Mouse (Mus musculus) neural tube, embryonic 14.5 days (tissue): ENCODE data around the gene Zc3hav1l. TPM values are rescaled to one million over a fixed set of nuclear protein-coding genes. Genes with fewer than 3 reads are reported as not detected.

Experiments
- ATAC-seq: fragments of 200-750 bp; cut with Nextera tagmentation; 2 replicates; pipeline ENCODE4 v1.8.0; 2017; ENCODE audit warnings: low read depth, mild to moderate bottlenecking, moderate TSS enrichment, moderate library complexity
- H3K27ac ChIP-seq: fragments of 300-500 bp; sonication (generic); 2 replicates; pipeline ENCODE4 v1.5.1; 2014; ENCODE audit warnings: low read depth, mild to moderate bottlenecking, control low read depth, low read length, moderate library complexity, mixed read lengths
- H3K27me3 ChIP-seq: fragments of 300-500 bp; sonication (generic); 2 replicates; pipeline ENCODE4 v1.6.1; 2014; ENCODE audit warnings: low read length; ENCODE audit not compliant: control insufficient read depth, insufficient read depth
- H3K36me3 ChIP-seq: fragments of 300-500 bp; sonication (generic); 2 replicates; pipeline ENCODE4 v1.6.1; 2014; ENCODE audit warnings: low read length, mixed read lengths; ENCODE audit not compliant: control insufficient read depth, insufficient read depth
- H3K4me1 ChIP-seq: fragments of 300-500 bp; sonication (generic); 2 replicates; pipeline ENCODE4 v1.6.1; 2014; ENCODE audit warnings: low read length; ENCODE audit not compliant: control insufficient read depth, insufficient read depth
- H3K4me2 ChIP-seq: fragments of 300-500 bp; sonication (generic); 2 replicates; pipeline ENCODE4 v1.6.1; 2014; ENCODE audit warnings: mild to moderate bottlenecking, low read depth, low read length, control low read depth
- H3K4me3 ChIP-seq: fragments of 300-500 bp; sonication (generic); 2 replicates; pipeline ENCODE4 v1.5.1; 2014; ENCODE audit warnings: low read depth, low read length, control low read depth, mixed read lengths
- H3K9ac ChIP-seq: fragments of 300-500 bp; sonication (generic); replicated peaks from 2 replicates; pipeline ENCODE4 v1.6.1; 2014; ENCODE audit warnings: low read depth, mild to moderate bottlenecking, control low read depth, low read length, mixed read lengths
- H3K9me3 ChIP-seq: fragments of 300-500 bp; sonication (generic); 2 replicates; pipeline ENCODE4 v1.6.1; 2016; ENCODE audit warnings: low read length; ENCODE audit not compliant: control insufficient read depth
- WGBS: fragments of 180-500 bp; shearing (Covaris S2); extraction: QIAGEN DNeasy Blood & Tissue Kit; methylation state at CpG from one replicate; pipeline ENCODE4 v1.1.7; 2014; 5-methylcytosine and 5-hydroxymethylcytosine counted together
- polyA plus RNA-seq: library from polyadenylated mRNA; unstranded; fragments of >200 nt; fragmentation: Nextera tagmentation; extraction: Ambion mirVana; gene quantifications from 2 replicates; pipeline ENCODE4 v1.2.1, GENCODE M21; 2014

Gene Zc3hav1l
- polyA plus RNA-seq, 1 experiment from 2014 or later: 7.6 TPM

DNA sequence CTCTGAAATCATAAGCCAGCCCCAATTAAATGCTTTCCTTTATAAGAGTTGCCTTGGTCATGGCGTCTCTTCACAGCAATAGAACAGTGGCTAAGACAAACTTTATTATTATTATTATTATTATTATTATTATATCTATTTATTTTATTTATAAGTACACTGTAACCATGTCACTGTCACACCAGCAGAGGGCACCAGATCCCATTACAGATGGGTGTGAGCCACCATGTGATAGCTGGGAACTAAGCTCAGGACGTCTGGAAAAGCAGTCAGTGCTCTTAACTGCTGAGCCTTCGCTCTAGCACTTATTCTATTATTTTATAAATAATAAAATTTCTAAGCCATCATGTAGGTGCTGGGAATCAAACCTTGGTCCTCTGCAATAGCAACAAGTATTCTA is 5.4 kb downstream of the Zc3hav1l start:
- no peak for ATAC-seq

DNA sequence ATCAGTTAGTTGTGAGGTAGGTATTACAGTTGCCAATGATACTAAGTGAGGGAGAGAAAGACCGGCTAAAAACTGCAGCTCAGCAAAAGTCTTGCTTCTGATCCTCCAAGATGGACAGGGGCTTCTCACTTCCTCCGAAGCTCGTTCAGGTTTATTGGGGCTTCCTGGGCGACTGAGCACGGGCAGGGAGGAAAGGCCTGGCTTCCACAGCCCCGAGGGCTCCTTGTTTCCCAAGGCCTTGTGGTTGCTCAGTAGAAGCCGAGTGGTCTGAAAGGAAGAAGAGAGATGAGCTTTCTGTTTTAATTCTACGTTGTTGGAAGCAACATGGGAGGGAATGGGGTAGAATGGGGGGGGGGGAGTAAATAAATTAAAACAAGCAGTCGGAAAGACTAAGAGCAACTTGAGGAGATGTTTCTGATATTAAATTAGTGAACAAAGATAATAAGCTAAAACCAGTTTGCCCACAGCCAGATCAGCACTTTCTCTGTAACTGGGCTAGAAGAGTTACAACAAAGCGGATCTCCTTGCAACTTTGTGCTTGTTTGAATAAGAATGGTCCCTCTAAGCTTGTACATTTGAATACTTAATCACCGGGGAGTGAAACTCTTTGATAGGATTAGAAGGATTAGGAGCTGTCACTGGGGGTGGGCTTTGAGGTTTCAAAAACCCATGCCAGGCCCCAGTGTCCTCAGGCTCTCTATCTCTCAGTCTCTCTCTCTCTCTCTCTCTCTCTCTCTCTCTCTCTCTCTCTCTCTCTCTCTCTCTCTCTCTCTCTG is 6.0 kb downstream of the Zc3hav1l start:
- 62% methylated on average over 11 of the region's 11 CpGs for WGBS
- Histone ChIP-seq H3K36me3 (0 out of 2 replicates have a peak, but pooled peaks cover 6% of the 10 kb centered on the region), H3K4me3 (no peak overlapping the region), H3K4me1 (peaks cover 4% of the 10 kb centered on the region; the same call in 1 of the 2 replicates), H3K27ac (no peak overlapping the region), H3K9me3 (no peaks in the 10 kb centered on the region), H3K27me3 (no peaks in the 10 kb centered on the region), H3K9ac (no peak overlapping the region), H3K4me2 (no peak overlapping the region)
- ATAC-seq: no peak

More for the DNA sequence above, 5.4 kb downstream of the Zc3hav1l start:
- no peak overlapping the region for H3K9ac ChIP-seq
- WGBS: 67% methylated on average over 3 of the region's 3 CpGs
- H3K4me1 ChIP-seq: peaks cover 6% of the 10 kb centered on the region; the same call in 1 of the 2 replicates
- no peak overlapping the region for H3K4me3 ChIP-seq
- no peaks in the 10 kb centered on the region for H3K9me3 ChIP-seq
- no peak overlapping the region for H3K4me2 ChIP-seq
- no peak overlapping the region for H3K27ac ChIP-seq
- H3K27me3 ChIP-seq: no peaks in the 10 kb centered on the region
- 0 out of 2 replicates have a peak, but pooled peaks cover 3% of the 10 kb centered on the region for H3K36me3 ChIP-seq

DNA sequence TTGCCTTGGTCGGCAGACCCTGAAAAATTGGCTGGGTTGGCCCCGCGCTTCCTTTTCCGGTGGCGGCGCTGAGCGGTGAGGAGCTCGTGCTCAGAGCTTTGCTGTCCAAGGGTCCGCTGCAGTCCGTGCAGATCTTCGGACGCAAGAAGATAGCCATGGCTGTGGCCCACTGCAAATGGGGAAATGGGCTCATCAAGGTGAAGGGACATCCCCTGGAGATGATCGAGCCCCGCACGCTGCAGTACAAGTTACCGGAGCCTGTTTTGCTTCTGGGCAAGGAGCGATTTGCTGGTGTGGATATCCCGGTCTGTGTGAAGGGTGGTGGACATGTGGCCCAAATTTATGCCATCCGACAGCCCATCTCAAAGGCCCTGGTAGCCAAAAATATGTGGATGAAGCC is 14.6 kb downstream of the Zc3hav1l start:
- Histone ChIP-seq H3K4me3 (no peak overlapping the region), H3K36me3 (0 out of 2 replicates have a peak, but pooled peaks cover 6% of the 10 kb centered on the region), H3K4me2 (no peak overlapping the region), H3K27ac (no peak overlapping the region), H3K4me1 (no peaks in the 10 kb centered on the region), H3K9me3 (peaks cover 3% of the 10 kb centered on the region; the same call in 1 of the 2 replicates), H3K9ac (no peak overlapping the region), H3K27me3 (no peaks in the 10 kb centered on the region)
- WGBS: over 99% methylated on average over 19 of the region's 19 CpGs
- no peak for ATAC-seq

DNA sequence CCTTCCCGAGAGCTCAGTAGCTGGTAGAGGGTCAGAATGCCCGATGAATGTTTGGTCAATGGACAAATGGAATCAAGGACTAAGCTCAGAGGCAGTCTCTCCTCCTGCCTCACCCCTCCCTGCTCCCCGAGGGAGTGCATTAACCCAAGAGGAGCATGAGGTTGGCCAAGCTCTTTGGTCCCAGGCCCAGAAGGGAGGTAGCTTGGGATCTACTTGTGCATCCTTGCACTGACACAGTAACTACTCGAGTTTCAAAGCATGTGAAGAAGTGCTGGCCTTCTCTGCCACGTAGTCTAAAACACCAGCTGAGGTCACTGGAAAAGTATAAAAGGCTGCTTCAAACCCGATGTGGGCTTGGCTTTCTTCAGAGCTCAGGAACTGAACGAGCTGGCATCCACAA is 34.6 kb downstream of the Zc3hav1l start:
- Histone ChIP-seq H3K9ac (no peak overlapping the region), H3K4me1 (no peaks in the 10 kb centered on the region), H3K27me3 (no peaks in the 10 kb centered on the region), H3K36me3 (no peaks in the 10 kb centered on the region), H3K27ac (no peak overlapping the region), H3K9me3 (no peaks in the 10 kb centered on the region), H3K4me2 (no peak overlapping the region), H3K4me3 (no peak overlapping the region)
- WGBS: 78% methylated on average over 7 of the region's 7 CpGs
- ATAC-seq: no peak

DNA sequence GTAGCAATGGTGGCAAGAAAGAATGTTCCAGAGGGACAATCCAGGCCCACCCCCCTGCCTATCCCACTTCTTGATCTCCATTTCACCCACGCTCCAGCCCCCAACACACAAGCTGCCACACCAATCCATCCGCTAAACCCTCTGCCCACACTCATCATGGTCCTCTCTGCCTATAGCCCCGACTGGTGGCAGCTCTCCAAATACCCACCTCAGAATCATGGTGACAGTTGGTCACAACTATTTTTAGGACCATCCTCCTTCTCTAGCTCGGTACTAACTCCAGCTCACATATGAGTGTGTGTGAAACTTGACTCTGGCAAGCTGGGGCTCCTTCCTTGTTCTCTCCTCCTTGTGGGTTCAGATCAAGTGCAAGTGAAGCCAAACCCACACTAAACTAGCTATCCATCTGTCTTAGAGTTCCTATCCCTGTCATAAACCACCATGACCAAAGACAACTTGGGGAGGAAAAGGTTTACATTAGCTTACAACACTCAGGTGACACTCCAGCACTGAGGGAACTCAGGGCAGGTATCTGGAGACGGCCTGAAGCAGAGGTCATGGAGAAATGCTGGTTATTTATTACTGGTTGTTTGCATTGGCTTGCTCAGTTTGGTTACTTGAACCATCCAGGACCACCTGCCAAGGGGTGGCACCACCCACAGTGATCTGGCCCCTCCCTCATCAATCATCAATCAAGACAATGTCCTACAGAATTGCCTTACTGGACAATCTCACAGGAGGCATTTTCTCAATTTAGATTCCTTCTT is 35.5 kb downstream of the Zc3hav1l start:
- Histone ChIP-seq H3K36me3 (no peaks in the 10 kb centered on the region), H3K27me3 (no peaks in the 10 kb centered on the region), H3K4me1 (no peaks in the 10 kb centered on the region), H3K4me3 (no peak overlapping the region), H3K9me3 (no peaks in the 10 kb centered on the region), H3K9ac (no peak overlapping the region), H3K4me2 (no peak overlapping the region), H3K27ac (no peak overlapping the region)
- whole genome bisulfite sequencing: 78% methylated on average over 5 of the region's 5 CpGs
- ATAC-seq: no peak

DNA sequence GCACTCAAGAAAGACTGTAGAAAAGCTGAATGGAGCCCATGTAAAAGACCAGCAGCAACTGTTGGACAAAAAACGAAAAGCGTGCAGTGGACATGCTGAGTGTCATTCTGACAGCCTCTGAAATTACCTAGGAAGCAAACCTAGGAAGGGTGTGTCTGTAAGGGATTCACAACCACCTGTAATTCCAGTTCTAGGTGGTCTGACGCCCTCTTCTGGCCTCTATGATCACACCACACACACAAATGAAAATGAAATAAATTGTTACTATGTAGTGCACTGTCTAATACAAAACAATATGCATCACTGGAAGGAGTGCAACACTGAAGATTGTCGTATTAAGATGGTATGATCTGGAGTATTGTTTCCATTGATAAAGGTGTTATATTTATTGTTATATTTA is 37.2 kb downstream of the Zc3hav1l start:
- no peak overlapping the region for H3K4me2 ChIP-seq
- H3K4me1 ChIP-seq: no peaks in the 10 kb centered on the region
- WGBS: 75% methylated on average over 4 of the region's 4 CpGs
- H3K9me3 ChIP-seq: no peaks in the 10 kb centered on the region
- H3K36me3 ChIP-seq: no peaks in the 10 kb centered on the region
- H3K27ac ChIP-seq: no peak overlapping the region
- no peaks in the 10 kb centered on the region for H3K27me3 ChIP-seq
- H3K9ac ChIP-seq: no peak overlapping the region
- no peak for ATAC-seq
- H3K4me3 ChIP-seq: no peak overlapping the region

DNA sequence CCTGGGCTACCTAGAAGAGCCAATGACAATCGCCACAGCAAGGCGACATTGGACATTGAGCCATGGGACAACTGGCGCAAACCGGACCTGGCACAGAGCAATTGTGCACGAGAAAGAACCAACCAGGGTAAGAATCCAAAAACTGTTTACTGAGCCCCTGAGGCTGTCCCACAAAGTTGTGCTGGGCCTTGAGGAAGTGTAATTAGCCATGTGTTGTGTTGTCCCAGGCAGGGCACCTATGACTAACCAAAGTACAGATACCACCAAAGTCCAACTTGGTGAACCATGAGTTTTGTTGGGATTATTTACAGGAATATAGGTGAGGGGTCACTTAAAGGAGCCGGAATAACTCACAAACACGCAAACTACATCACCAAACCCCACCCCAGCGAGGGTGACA is 41.6 kb downstream of the Zc3hav1l start:
- Histone ChIP-seq H3K27me3 (no peaks in the 10 kb centered on the region), H3K4me1 (peaks cover 3% of the 10 kb centered on the region), H3K9me3 (no peaks in the 10 kb centered on the region), H3K4me2 (no peak overlapping the region), H3K36me3 (no peaks in the 10 kb centered on the region), H3K4me3 (no peak overlapping the region), H3K27ac (no peak overlapping the region), H3K9ac (no peak overlapping the region)
- no peak for ATAC-seq
- WGBS: 96% methylated on average over 8 of the region's 8 CpGs

DNA sequence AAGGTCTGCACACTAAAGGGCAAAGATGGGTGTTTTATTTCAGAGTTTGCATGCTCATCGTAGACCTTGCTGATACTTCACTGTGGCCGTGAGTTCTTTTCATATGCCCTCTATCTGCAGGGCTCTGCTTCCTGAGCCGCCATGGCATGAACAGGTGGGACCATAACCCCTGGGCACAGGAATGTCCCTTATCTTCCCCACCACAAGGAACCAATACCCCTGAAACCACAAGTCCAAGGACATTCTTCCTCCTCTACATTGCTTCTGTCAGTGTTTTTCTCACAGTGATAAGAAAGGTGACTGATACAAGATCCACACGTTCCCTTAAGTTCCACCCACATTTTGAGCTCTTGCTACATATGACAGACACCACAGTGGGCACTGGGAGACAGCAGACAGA is 42.3 kb downstream of the Zc3hav1l start:
- H3K27me3 ChIP-seq: no peaks in the 10 kb centered on the region
- no peak overlapping the region for H3K27ac ChIP-seq
- ATAC-seq: no peak
- no peak overlapping the region for H3K4me2 ChIP-seq
- H3K4me1 ChIP-seq: peaks cover 11% of the 10 kb centered on the region
- no peak overlapping the region for H3K4me3 ChIP-seq
- WGBS: 96% methylated on average over 4 of the region's 4 CpGs
- H3K9me3 ChIP-seq: no peaks in the 10 kb centered on the region
- H3K36me3 ChIP-seq: no peaks in the 10 kb centered on the region
- H3K9ac ChIP-seq: no peak overlapping the region

DNA sequence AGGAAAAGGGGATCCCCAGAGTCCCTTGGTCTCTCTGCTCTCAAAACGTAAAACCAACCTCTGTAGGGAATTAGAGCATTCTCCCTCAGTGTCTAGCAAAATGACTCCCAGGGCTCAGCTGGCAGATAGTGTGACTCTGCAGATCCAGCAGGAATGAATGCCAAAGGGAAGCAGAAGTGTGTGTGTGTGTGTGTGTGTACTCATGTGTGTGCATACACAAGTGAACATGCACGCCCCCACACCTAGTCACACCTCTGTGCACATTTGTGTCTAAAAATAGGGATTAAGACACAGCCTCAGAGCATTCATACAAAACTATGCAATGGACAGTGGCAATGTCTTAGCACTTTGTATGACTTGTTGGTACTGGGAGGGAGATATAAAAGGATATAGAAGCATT is 43.3 kb downstream of the Zc3hav1l start:
- Histone ChIP-seq H3K4me1 (peaks cover 19% of the 10 kb centered on the region), H3K27me3 (no peaks in the 10 kb centered on the region), H3K9me3 (no peaks in the 10 kb centered on the region), H3K9ac (no peak overlapping the region), H3K4me3 (no peak overlapping the region), H3K4me2 (no peak overlapping the region), H3K27ac (no peak overlapping the region), H3K36me3 (no peaks in the 10 kb centered on the region)
- 57% methylated on average over 2 of the region's 2 CpGs for WGBS
- ATAC-seq: no peak
